Mouse (Mus musculus): ENCODE measurements around the gene Rftn2. TPM values are rescaled to one million over a fixed set of nuclear protein-coding genes. Genes with fewer than 3 reads are reported as not detected.
"Not testable (repeated sequence)": the region's sequence is repeated elsewhere in the genome, so short reads cannot be mapped to it uniquely, and the experiment has no call there.

Gene Rftn2
- total RNA-seq, 2 experiments from 2014 or later: 10.8 to 11.0 TPM

DNA sequence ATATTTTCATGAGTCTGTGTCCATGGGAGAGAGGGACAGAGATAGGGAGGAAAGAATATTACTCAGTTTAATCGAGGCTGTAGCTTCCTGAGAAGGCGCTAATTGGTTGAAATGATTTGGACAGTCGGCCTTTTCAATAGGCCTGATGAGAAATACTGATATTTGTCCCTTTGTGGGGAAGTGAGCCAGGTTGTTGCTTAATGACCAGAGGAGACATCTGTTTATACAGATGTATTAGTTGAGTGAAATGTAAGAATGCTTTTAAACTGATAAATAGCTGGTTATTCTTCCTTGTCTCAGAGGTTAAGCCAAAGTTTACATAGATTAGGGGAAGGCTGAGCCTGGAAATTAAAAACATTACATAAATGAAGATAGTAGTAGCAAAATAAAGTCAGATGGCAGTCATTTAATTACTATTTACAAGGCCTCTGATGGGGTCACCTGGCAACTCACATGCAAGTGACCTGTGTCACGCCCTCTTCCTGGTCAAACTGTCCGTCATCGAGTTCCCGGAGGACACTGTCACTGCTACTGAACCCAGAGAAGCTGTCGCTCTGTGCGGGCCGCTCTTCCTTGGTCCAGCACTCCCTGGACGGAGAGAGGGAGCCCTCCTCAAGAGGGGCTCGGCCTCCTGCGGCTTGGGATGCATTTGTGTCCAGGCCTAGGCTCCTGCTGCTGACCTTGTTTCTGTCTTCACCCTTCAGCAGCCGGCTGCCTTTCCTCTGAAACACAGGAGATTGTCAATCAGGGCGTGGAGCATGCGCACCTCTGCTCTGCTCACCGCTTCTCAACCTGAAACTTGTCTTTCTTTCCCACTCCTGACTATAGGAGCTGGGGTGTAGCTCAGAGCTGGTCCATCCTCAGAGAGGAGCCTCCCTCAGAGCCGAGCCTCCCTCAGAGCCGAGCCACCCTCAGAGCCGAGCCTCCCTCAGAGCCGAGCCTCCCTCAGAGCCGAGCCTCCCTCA lies 54.9 kb downstream of the Rftn2 start:
- no peak for DNase-seq

GRCm38 (mm10) chr1:55168591-55168990 lies 58.0 kb downstream of the Rftn2 start:
- no peak for DNase-seq

GRCm38 (mm10) chr1:55167560-55167959 lies 59.0 kb downstream of the Rftn2 start:
- no peak for DNase-seq

GRCm38 (mm10) chr1:55164005-55164404 lies 62.6 kb downstream of the Rftn2 start:
- no peak for DNase-seq

DNA sequence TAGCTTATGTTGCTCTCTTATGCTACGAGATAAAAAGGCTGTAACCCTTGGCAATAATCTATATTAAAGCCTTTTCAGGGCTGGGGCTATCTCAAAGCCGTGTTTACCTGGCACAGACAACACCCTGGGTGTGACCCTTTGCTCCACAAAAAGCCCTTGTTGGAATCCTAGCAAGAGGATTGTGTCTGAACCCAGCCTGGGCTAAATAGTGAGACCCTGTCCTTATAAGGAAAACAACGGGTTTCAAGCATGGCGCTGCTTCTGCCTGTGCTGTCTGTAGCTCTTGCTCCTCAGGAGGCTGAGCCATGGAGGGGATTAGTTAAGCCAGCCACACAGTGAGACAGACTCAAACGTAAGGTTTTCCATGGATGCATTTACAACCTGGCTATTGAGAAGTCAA lies 63.8 kb downstream of the Rftn2 start:
- DNase-seq: no peak

- no peak for DNase-seq
Measured at GRCm38 (mm10) chr1:55161895-55162294, 64.7 kb downstream of the Rftn2 start.

DNA sequence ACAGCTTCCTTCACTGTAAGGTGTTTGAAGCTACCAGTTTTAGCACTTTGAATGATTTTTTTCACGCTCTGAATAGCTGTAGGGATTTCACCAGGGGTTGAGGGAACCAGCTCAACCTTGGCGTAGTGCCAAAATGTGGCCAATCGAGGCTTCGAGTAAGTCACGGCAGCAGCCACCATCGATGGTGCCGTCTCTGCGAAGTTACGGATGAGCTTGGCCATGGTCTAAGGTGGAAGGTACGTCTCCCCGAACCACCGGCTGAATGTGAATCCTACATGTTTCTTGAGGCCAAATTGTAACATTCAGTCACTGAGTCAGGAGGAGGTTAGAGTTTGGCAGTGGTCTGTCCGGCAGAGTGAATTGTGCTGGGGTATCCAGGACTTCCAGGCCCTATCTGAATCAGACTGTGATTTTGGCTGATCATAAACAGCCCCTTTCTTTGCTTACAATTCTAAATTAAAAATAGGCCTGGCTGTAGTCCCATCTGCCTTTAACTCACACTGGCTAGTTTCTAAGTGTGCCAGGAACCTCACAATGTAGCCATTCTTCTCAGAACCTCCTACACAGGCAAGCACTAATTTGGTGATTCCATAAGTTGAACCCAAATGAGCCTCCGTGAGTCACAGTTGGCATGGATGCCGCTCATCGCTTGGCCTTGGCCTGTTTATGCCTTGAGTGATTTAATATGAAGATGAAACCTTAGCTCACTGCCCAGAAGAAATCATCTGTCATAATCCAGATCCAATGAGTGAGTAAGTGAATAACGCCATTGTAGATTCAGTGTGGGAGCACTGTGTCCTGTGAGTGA lies 65.5 kb downstream of the Rftn2 start:
- DNase-seq: no peak

DNA sequence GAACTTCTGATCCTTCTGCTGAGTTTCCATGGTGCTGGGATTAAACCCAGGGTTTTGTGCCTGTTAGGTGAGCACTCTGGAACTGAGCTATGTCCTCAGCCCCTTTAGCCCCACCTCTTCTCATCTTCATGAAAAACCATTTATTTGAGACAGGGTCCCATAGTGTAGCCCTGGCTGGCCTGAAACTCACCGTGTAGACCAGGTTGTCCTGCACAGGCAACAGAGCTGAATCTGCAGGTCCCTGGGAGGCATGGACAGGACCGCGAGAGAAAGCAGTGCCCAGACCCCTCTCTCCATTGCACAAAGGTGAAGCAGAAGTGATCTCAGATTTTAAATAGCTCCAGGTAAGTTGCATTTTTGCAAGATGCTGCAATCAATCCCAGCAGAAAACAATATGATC lies 66.4 kb downstream of the Rftn2 start:
- DNase-seq: no peak

GRCm38 (mm10) chr1:55158821-55159220 lies 67.8 kb downstream of the Rftn2 start:
- no peak for DNase-seq

- no peak for DNase-seq
Measured at GRCm38 (mm10) chr1:55158211-55158610, 68.4 kb downstream of the Rftn2 start.

- DNase-seq: no peak
Measured at GRCm38 (mm10) chr1:55157329-55157728, 69.3 kb downstream of the Rftn2 start.

- DNase-seq: no peak
Measured at GRCm38 (mm10) chr1:55145556-55145955, 81.0 kb downstream of the Rftn2 start.

GRCm38 (mm10) chr1:55144338-55144737 lies 82.2 kb downstream of the Rftn2 start:
- DNase-seq: no peak

GRCm38 (mm10) chr1:55135846-55136245 lies 90.7 kb downstream of the Rftn2 start:
- no peak for DNase-seq

GRCm38 (mm10) chr1:55134301-55134700 lies 92.3 kb downstream of the Rftn2 start:
- no peak for DNase-seq

GRCm38 (mm10) chr1:55133173-55133572 lies 93.4 kb downstream of the Rftn2 start:
- no peak for DNase-seq

DNA sequence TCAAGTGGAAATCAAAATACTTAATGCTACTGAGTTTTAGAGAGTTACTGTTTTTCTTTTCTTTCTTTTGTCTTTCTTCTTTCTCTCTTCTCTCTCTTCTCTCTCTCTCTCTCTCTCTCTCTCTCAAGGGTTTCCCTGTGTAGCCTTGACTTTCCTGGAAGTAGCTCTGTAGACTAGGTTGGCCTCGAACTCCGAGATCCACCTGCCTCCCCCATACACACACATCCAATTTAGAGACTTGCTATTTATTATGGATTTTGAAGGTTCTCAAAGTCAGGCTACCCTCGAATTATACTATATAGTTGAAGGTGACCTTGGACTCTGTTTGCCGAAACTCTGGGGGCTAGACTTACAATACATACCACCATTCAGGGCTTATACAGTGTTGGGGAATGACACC lies 94.3 kb downstream of the Rftn2 start:
- no peak for DNase-seq

GRCm38 (mm10) chr1:55131424-55132014 lies 95.1 kb downstream of the Rftn2 start:
- no peak for DNase-seq

DNA sequence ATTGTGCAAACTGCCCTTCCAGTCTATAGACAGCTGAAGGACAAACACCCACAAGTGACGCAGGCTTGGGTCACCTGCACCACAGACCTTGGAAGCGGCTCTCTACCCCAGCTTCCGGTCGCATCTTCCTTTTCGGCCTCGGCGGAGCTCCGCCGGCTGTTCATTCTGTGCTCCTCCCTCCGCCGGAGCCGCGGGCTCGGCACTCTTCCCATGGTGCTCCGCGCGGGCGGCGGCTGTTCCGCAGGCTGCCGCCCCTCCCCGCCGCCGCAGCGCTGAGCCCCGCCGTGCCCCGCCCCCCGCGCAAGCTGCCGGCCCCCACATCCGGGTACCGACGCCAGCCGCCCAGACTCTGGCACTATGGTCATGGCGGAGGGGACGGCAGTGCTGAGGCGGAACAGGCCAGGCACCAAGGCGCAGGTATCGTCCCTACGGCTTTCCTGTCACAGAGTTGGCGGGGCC lies 95.6 kb downstream of the Rftn2 start, which contains the start of gene Mob4:
TSS of gene Mob4 (plus strand) at position 289 of the 459 bp plus-strand sequence.
- peak; percentile 94 to 95 for DNase-seq

DNA sequence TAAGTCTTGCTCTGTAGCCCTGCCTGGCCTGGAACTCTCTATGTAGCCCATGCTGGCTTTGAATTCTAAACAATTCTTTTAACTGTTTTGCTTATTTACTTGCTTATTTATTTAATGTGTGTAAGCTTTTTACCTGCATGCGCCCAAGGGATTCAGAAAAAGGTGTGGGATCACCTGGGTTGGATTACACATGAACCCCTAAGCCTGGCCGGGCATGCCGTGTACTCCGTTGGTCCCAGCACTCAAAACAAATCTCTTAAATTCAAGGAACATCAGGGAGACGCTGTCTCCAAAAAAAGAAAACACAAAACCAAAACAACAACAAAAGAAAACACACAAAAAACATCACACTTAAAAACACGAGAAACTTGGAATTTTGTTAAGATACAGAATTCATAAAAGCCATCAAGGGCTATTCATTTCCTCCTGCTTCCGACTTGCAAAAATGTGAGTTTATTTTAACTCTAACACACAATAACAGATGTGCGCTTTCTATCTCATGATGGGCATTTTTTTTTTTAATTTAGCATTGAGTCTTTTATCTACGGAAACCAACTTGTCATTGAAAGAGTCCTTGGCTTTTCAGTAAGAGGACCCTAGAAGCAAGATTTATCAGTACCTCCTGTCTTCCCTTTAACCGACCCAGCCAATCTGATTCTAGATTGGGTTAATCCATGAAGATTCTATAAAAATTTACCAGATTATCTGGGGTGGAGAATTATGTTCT lies 96.2 kb downstream of the Rftn2 start:
- peak in 1 of 2 experiments; percentile 22 for DNase-seq

DNA sequence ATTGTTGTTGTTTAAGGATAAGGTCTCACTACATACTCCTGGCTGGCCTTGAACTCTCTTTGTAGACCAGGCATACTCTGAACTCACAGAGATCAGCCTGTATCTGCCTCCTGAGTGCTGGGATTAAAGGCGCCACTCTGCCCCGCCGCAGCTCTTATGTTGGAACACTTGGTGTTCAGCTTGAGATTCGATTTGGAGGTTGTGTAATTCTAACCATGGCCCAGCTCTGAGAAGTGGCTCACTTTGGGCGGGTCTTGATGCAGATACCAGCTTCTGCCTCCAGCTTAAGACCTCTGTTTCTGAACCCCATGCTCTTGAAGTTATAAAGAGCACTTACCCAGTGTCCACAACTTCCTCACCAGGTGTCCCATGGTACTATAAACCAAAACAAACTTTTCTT lies 96.9 kb downstream of the Rftn2 start:
- no peak for DNase-seq

DNA sequence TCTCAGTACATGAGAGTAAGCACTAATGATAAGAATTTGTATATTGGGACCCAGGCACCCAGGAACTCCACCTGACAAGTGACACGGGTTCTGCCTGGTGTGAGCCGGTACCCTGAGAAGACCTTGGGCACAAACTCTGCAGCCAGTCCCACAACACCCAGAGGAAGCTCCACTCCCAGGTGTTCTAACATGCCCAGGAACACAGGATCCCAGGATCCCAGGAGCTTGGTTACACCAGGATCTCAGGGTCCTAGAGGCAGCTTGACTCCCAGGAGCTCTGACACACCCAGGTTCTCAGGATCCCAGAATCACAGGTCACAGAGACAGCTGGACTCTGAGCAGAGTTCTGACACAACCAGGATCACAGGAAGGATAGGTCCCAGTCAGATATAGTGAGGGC lies 102.4 kb downstream of the Rftn2 start:
- not testable (repeated sequence) for DNase-seq

Measured in heart, adult 18-20 months (tissue).